Mouse (Mus musculus): ENCODE measurements around the gene Msl1. TPM values are rescaled to one million over a fixed set of nuclear protein-coding genes. Genes with fewer than 3 reads are reported as not detected.

Msl1 gene
- total and polyA plus RNA-seq, 2 experiments from 2014 or later: 24.1 to 94.6 TPM

DNA sequence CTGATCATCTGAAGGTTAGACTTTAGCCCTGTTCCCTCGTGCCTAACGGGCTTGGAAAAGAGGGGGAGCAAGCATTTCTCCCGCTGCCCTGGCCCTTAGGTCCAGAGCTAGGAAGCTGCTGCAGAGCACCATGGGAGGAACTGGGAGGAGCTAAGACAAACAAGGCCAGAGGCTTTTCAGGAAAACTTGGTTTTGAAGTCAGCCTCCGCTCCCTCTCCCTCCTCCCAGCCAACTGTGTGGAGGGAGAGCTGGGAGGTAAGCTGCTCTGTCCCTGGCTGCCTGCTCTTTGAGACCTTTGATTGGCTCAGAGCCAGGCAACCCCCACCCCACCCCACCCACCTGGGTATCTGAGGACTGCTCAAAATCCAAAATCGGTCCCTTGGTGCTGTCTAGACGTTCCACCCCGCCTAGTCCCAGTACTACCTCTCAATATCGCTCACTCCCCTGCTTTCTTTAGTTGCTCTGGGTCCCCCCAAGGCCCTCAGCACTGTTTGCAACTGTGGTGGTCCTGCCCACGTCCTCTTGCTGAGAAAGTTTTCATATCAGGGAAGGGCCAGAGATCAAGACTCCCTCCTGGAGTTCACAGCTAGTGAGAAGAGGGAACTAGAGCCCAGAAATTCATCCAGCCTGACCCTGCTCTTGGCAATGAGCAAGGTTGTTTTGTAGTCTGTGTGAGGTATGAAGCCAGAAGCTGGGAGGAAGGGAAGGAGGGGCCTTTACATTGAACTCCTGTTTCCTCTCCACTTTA lies 18.3 kb upstream of the Msl1 start:
- no peaks in the 10 kb centered on the region for H3K36me3 ChIP-seq (ENCODE audit: insufficient read depth)
- H3K4me2 ChIP-seq (ENCODE audit: low read depth): no peak overlapping the region
- no peak for ATAC-seq
- H3K9me3 ChIP-seq (ENCODE audit: low read length): no peaks in the 10 kb centered on the region
- 9% methylated on average over 9 of the region's 9 CpGs for WGBS
- H3K27me3 ChIP-seq (ENCODE audit: insufficient read depth, low read length): no peaks in the 10 kb centered on the region
- TF ChIP-seq CTCF (IDR thresholded peaks at IDR 0.05; ENCODE audit: low read depth): no peak
- H3K4me3 ChIP-seq (ENCODE audit: low read depth, low read length): no peak overlapping the region
- H3K4me1 ChIP-seq (ENCODE audit: insufficient read depth): peaks cover 33% of the 10 kb centered on the region
- H3K27ac ChIP-seq (ENCODE audit: low read depth, low read length): 0 out of 2 replicates have a peak overlapping the region, but pooled peaks have one; percentile 30
- H3K9ac ChIP-seq: no peak overlapping the region
- DNase-seq: peak; percentile 0

DNA sequence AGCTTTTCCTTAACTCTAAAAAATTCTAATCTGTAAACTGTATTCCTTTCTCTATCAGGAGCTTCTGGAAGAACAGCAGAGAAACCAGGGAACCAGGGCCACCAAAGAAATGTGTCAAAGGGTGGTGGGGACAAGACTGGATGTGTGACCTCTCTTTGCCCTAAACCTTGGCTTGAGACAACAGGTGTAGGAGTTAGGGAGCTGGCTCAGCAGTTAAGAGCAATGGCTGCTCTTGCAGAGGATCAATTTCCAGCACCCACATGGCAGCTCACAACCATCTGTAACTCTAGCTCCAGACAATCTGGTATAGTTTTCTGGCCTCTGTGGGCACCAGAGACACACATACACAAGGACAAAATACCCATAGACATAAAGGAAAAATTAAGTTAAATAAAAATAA lies 17.4 kb upstream of the Msl1 start:
- H3K27ac ChIP-seq (ENCODE audit: low read depth, low read length): no peak overlapping the region
- H3K9ac ChIP-seq: no peak overlapping the region
- ATAC-seq (no peak), DNase-seq (no peak)
- peaks cover 41% of the 10 kb centered on the region for H3K4me1 ChIP-seq (ENCODE audit: insufficient read depth)
- H3K4me2 ChIP-seq (ENCODE audit: low read depth): no peak overlapping the region
- no peaks in the 10 kb centered on the region for H3K9me3 ChIP-seq (ENCODE audit: low read length)
- no peak overlapping the region for H3K4me3 ChIP-seq (ENCODE audit: low read depth, low read length)
- TF ChIP-seq CTCF (IDR thresholded peaks at IDR 0.05; ENCODE audit: low read depth): no peak
- no peaks in the 10 kb centered on the region for H3K36me3 ChIP-seq (ENCODE audit: insufficient read depth)
- H3K27me3 ChIP-seq (ENCODE audit: insufficient read depth, low read length): no peaks in the 10 kb centered on the region

DNA sequence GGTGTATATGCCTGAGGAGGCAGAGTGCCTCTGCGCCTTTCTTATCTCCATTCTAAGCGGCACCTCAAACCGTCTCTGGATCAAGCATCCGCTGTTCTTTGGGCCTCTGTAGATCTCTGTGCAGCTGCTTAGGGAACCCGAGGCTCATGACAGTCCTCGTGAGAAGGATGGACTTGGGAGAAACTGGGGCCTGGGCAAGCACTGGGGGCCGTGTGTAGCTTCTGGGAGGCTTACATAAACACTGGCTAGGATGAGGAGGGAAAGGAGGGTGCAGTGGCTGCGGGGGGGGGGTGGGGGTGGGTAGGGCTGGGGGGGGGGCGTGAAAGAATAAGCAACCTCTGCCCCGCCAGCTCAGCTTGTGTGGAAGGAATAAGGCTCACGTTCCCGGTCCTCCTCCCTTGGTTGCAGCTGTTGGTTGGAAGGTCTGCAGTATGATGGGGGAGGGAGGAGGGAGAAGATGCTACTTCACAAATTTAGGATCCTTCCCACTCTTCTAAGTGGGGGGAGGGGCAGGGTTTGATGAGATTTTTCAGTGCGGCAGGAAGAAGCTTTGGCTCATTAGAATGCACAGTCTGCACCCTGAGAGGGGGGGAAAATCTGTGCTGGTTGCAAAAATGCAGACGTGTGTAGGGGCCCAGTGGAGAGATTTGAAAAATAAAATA lies 13.3 kb upstream of the Msl1 start:
- Histone ChIP-seq H3K9ac (peak overlapping the region; percentile 35; the same call in 1 of the 2 replicates), H3K4me3 (ENCODE audit: low read depth, low read length) (no peak overlapping the region), H3K27ac (ENCODE audit: low read depth, low read length) (peak overlapping the region; percentile 87), H3K36me3 (ENCODE audit: insufficient read depth) (no peaks in the 10 kb centered on the region), H3K4me1 (ENCODE audit: insufficient read depth) (peaks cover 31% of the 10 kb centered on the region), H3K9me3 (ENCODE audit: low read length) (no peaks in the 10 kb centered on the region), H3K4me2 (ENCODE audit: low read depth) (peak overlapping the region; percentile 41; the same call in 1 of the 2 replicates), H3K27me3 (ENCODE audit: insufficient read depth, low read length) (no peaks in the 10 kb centered on the region)
- peak; percentile 80 for DNase-seq
- 22% methylated on average over 12 of the region's 14 CpGs for WGBS
- TF ChIP-seq CTCF (IDR thresholded peaks at IDR 0.05; ENCODE audit: low read depth): no peak
- ATAC-seq: peak; percentile 38

DNA sequence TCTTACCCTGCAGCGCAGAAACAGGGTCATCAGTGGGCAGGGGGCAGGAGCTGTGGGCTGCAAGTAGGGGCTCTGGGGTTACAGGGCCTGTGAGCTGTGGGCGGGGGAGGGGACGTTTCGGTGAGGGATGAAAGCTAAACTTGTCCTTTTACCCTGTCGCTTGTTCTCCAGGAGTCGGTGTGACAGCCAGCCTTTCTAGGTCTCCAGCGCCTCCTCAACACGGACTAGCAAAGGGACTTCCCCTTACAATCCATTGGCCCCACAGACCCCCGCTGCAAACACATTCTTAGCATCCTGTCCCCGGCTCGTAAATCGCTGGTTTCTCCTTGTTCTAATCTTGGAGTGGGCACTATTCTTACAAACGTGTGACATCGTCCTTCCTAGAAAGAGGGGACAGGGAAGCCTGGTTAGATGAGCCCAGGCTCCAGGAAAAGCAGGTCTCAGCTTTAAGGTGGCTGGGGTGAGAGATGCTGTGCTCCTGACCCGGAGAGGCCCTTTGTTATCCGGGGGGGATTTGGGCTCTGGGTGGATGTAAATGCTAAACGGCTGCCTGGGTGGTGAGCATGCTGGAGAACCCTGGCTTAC lies 12.6 kb upstream of the Msl1 start:
- no peak for TF ChIP-seq CTCF (IDR thresholded peaks at IDR 0.05; ENCODE audit: low read depth)
- Histone ChIP-seq H3K4me1 (ENCODE audit: insufficient read depth) (peaks cover 31% of the 10 kb centered on the region), H3K9ac (peak overlapping the region; percentile 41), H3K9me3 (ENCODE audit: low read length) (no peaks in the 10 kb centered on the region), H3K27me3 (ENCODE audit: insufficient read depth, low read length) (no peaks in the 10 kb centered on the region), H3K4me2 (ENCODE audit: low read depth) (peak overlapping the region; percentile 41), H3K36me3 (ENCODE audit: insufficient read depth) (no peaks in the 10 kb centered on the region), H3K4me3 (ENCODE audit: low read depth, low read length) (no peak overlapping the region), H3K27ac (ENCODE audit: low read depth, low read length) (peak overlapping the region; percentile 87)
- DNase-seq: peak; percentile 26
- no peak for ATAC-seq
- WGBS: 7% methylated on average over 17 of the region's 17 CpGs

DNA sequence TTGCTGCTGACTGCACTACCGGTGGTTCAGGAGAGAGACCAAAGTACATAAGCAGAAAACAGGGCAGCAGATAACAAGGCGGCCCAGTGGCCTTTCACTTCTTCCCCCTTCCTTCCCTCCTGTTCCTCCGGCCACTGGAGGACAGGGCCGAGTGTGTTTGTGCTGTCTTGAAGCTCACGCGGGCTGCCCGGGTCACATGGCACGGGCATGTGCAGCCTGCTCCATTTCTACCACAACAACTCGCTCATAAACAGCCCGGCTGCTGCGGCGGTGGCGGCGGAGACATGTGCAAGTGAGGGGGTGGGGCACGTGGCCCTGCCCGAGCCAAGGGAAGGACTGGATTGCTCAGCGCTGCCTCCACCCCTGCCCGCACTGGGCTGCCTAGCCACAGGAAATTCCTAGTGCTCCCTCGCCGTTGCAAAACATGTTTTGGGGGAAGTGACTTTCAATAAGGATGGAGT lies 12.1 kb upstream of the Msl1 start:
- Histone ChIP-seq H3K9me3 (ENCODE audit: low read length) (no peaks in the 10 kb centered on the region), H3K4me3 (ENCODE audit: low read depth, low read length) (peak overlapping the region; percentile 14; the same call in 1 of the 2 replicates), H3K4me2 (ENCODE audit: low read depth) (peak overlapping the region; percentile 41), H3K4me1 (ENCODE audit: insufficient read depth) (peaks cover 31% of the 10 kb centered on the region), H3K36me3 (ENCODE audit: insufficient read depth) (no peaks in the 10 kb centered on the region), H3K27ac (ENCODE audit: low read depth, low read length) (peak overlapping the region; percentile 87), H3K9ac (peak overlapping the region; percentile 41), H3K27me3 (ENCODE audit: insufficient read depth, low read length) (no peaks in the 10 kb centered on the region)
- no peak for TF ChIP-seq CTCF (IDR thresholded peaks at IDR 0.05; ENCODE audit: low read depth)
- WGBS: under 1% methylated on average over 20 of the region's 20 CpGs
- ATAC-seq (peak; percentile 70), DNase-seq (peak; percentile 75)

DNA sequence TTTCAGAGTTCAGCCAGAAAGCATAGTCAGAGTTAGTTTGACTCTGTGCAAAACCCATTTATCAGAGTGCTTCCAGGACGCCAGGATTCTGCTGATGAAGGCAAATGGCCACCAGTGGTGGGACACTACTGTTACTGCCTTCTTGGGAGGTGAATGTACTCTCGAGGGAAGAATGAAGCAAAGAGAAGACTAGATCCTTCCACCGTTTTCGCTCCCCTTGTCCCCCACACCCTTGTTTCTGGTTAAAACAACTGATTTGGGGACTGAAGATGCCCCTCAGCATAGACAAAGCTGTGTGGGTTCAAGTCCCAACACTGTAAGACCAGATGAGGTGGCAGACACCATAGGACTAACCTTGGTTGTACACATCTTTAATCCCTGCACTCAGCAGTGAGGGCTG lies 11.2 kb upstream of the Msl1 start:
- Histone ChIP-seq H3K27me3 (ENCODE audit: insufficient read depth, low read length) (no peaks in the 10 kb centered on the region), H3K9ac (peak overlapping the region; percentile 41; the same call in 1 of the 2 replicates), H3K4me1 (ENCODE audit: insufficient read depth) (peaks cover 31% of the 10 kb centered on the region), H3K9me3 (ENCODE audit: low read length) (no peaks in the 10 kb centered on the region), H3K4me2 (ENCODE audit: low read depth) (no peak overlapping the region), H3K27ac (ENCODE audit: low read depth, low read length) (no peak overlapping the region), H3K4me3 (ENCODE audit: low read depth, low read length) (no peak overlapping the region), H3K36me3 (ENCODE audit: insufficient read depth) (no peaks in the 10 kb centered on the region)
- 71% methylated on average over 4 of the region's 4 CpGs for WGBS
- TF ChIP-seq CTCF (IDR thresholded peaks at IDR 0.05; ENCODE audit: low read depth): no peak
- DNase-seq (no peak), ATAC-seq (no peak)
